Mouse (Mus musculus) lung, adult 2 months (tissue): ENCODE measurements around the gene Oas2.
A peak's percentile ranks its signal among the peaks of the same experiment; 100 is the strongest.

ENCODE experiments used
- CTCF ChIP-seq: fragments of 200-500 bp; IDR thresholded peaks from 2 replicates; pipeline ENCODE4 v1.5.1; 2011; ENCODE audit warnings: mild to moderate bottlenecking, low read length, control low read depth; ENCODE audit not compliant: insufficient read depth
- POLR2A ChIP-seq: fragments of 200-500 bp; IDR thresholded peaks from 2 replicates; pipeline ENCODE4 v1.6.1; 2011; ENCODE audit warnings: low read depth, mild to moderate bottlenecking, control low read depth, low read length, borderline replicate concordance; ENCODE audit errors: extremely low read depth

DNA sequence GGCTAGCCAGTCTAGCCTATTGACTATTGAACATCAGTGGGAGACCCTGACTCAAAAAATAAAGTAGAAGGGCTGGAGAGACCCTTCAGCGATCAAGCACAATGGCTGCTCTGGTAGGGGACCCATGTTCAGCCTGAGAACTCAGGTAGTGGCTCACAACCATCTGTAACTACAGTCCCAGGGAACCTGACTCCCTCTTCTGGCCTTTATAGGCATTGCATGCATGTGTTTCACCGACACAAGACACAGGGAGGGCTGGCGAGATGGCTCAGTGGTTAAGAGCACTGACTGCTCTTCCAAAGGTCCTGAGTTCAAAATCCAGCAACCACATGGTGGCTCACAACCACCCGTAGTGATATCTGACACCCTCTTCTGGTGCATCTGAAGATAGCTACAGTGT, 7.5 kb downstream of the Oas2 start:
- peak; percentile 37 for TF ChIP-seq CTCF
- TF ChIP-seq POLR2A, result no peak
